Mouse (Mus musculus) liver, postnatal 0 days (tissue): ENCODE results near the gene Zbtb8b.

Experiments
- CTCF ChIP-seq: sonication (generic); IDR thresholded peaks from 2 replicates; pipeline ENCODE4 v1.5.1; 2016; ENCODE audit warnings: antibody characterized with exemption, low read depth
- EP300 ChIP-seq: IDR thresholded peaks from 2 replicates; pipeline ENCODE4 v1.6.1; 2016; ENCODE audit warnings: antibody characterized with exemption, low read depth, mild to moderate bottlenecking

- TF ChIP-seq CTCF (no peak), EP300 (no peak)
These were observed 55.0 kb downstream of the Zbtb8b start for GRCm38 (mm10) chr4:129385685-129386084.
